Mouse (Mus musculus) liver, postnatal 0 days (tissue): ENCODE measurements around the gene Cyp2d11.
"Not testable (repeated sequence)": the region's sequence is repeated elsewhere in the genome, so short reads cannot be mapped to it uniquely, and the experiment has no call there.

Source experiments
- CTCF ChIP-seq: sonication (generic); IDR thresholded peaks from 2 replicates; pipeline ENCODE4 v1.5.1; 2016; ENCODE audit warnings: antibody characterized with exemption, low read depth
- EP300 ChIP-seq: IDR thresholded peaks from 2 replicates; pipeline ENCODE4 v1.6.1; 2016; ENCODE audit warnings: antibody characterized with exemption, low read depth, mild to moderate bottlenecking

GRCm38 (mm10) chr15:82393922-82394321 is at the start of gene Cyp2d11:
- not testable (repeated sequence) for TF ChIP-seq CTCF, EP300
